Mouse (Mus musculus): ENCODE data around the gene Nxpe4.

DNA sequence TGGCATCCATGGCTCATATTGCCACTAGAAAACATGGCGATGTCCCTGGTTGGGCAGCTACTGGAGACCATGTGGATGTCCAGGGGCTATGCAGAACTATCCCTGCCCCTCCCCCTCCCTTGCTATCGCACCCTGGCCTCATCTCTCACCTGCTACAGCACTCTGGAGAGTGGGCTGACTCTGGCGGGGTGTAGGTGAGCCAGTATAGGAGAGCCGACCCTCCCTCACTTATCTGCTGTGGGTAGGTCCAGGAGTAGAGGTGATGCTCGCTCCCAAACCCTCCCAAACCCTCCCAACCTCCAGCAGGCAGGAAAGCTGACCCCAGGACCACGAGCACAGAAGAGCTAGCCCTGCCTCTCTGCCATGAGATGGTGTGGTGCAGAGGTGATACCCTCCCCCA lies 27.0 kb downstream of the Nxpe4 start:
- TF ChIP-seq CTCF (IDR thresholded peaks at IDR 0.05; ENCODE audit: extremely low read depth, insufficient read length, insufficient replicate concordance, low read depth, low read length) (no peak), POLR2A (IDR thresholded peaks at IDR 0.05; ENCODE audit: low read depth, low read length) (no peak)
